Mouse (Mus musculus) small intestine, adult 2 months (tissue): ENCODE measurements around the gene Ipo4.

Experiments used
- CTCF ChIP-seq: fragments of 200-500 bp; IDR thresholded peaks from 2 replicates; pipeline ENCODE4 v1.5.1; 2012; ENCODE audit warnings: low read depth, mild to moderate bottlenecking, control low read depth, inconsistent platforms, low read length, moderate library complexity, mixed read lengths; ENCODE audit not compliant: insufficient replicate concordance, insufficient read length; ENCODE audit errors: extremely low read depth
- POLR2A ChIP-seq: fragments of 200-500 bp; IDR thresholded peaks from 2 replicates; pipeline ENCODE4 v1.6.1; 2012; ENCODE audit warnings: low read depth, mild to moderate bottlenecking, control low read depth, inconsistent platforms, low read length, moderate library complexity

DNA sequence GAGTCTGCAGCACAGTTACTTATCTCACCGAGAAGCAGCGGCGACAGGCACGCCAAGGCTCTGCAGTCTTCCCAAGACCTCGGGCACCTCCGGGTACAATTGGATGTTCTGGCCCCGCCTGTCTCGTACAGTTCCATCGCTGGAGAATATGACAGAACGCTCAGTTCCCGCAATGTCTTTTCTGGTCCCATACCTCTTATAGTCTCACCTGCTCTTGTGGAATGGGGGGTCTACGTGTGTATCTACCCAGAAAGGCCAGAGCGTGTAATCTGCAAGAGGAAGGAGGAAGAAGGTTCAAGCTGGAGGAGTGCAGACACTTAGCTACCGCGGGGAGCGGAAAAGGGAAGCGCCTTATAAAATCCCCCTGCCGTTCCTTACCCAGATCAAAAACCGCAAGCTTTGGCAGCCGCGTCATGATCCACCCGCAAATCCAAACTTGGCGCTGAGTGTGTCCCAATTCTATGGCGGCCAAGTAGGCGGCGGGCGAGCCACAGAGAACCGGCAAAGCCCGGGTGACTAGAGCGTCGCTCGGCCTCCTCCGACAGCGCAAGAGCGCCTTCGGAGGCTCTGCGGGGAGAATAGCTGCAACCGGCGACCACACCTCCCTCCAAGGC lies 24.3 kb upstream of the Ipo4 start, which contains the start of gene Mdp1:
- TF ChIP-seq CTCF (peak; percentile 60), POLR2A (no peak; the same call in 1 of the 2 replicates)
